Mouse (Mus musculus) neural tube, embryonic 15.5 days (tissue): ENCODE results near the gene Hs6st2. TPM values are rescaled to one million over a fixed set of nuclear protein-coding genes. Genes with fewer than 3 reads are reported as not detected.

Experiments
- ATAC-seq: fragments of 200-750 bp; cut with Nextera tagmentation; 2 replicates; pipeline ENCODE4 v1.8.0; 2017; ENCODE audit warnings: mild to moderate bottlenecking, moderate TSS enrichment, moderate library complexity; ENCODE audit not compliant: low FRiP score
- H3K27ac ChIP-seq: fragments of 300-500 bp; sonication (generic); replicated peaks from 2 replicates; pipeline ENCODE4 v1.5.1; 2015; ENCODE audit warnings: mild to moderate bottlenecking, inconsistent platforms
- H3K27me3 ChIP-seq: fragments of 300-500 bp; sonication (generic); replicated peaks from 2 replicates; pipeline ENCODE4 v1.6.1; 2015; ENCODE audit warnings: inconsistent platforms
- H3K36me3 ChIP-seq: fragments of 300-500 bp; sonication (generic); 2 replicates; pipeline ENCODE4 v1.6.1; 2015; ENCODE audit warnings: inconsistent platforms
- H3K4me1 ChIP-seq: fragments of 300-500 bp; sonication (generic); 2 replicates; pipeline ENCODE4 v1.6.1; 2015; ENCODE audit warnings: inconsistent platforms
- H3K4me2 ChIP-seq: fragments of 300-500 bp; sonication (generic); 2 replicates; pipeline ENCODE4 v1.6.1; 2015; ENCODE audit warnings: inconsistent platforms, mild to moderate bottlenecking, moderate library complexity
- H3K4me3 ChIP-seq: fragments of 300-500 bp; sonication (generic); replicated peaks from 2 replicates; pipeline ENCODE4 v1.5.1; 2015; ENCODE audit warnings: mild to moderate bottlenecking, inconsistent platforms
- H3K9ac ChIP-seq: fragments of 300-500 bp; sonication (generic); replicated peaks from 2 replicates; pipeline ENCODE4 v1.6.1; 2015; ENCODE audit warnings: mild to moderate bottlenecking, inconsistent platforms
- H3K9me3 ChIP-seq: fragments of 300-500 bp; sonication (generic); replicated peaks from 2 replicates; pipeline ENCODE4 v1.6.1; 2016; ENCODE audit warnings: inconsistent platforms
- WGBS: fragments of 180-500 bp; shearing (Covaris S2); methylation state at CpG from one replicate; pipeline ENCODE4 v1.1.7; 2015; ENCODE audit warnings: mixed read lengths; 5-methylcytosine and 5-hydroxymethylcytosine counted together
- polyA plus RNA-seq: library from polyadenylated mRNA; unstranded; fragments of >200 nt; fragmentation: Nextera tagmentation; extraction: Ambion mirVana; gene quantifications from 2 replicates; pipeline ENCODE4 v1.2.1, GENCODE M21; 2015

Hs6st2 gene
- 33.8 and 38.4 TPM in 2 replicates for polyA plus RNA-seq

- Histone ChIP-seq H3K9ac (peak within 1 kb of the TSS; percentile 52), H3K27me3 (peaks cover 7% of the 10 kb centered on the region; the same call in 1 of the 2 replicates), H3K4me2 (peak within 1 kb of the TSS; percentile 80), H3K4me3 (peak within 1 kb of the TSS; percentile 53), H3K9me3 (no peaks in the 10 kb centered on the region), H3K4me1 (no peaks in the 10 kb centered on the region; the same call in 1 of the 2 replicates), H3K27ac (peak within 1 kb of the TSS; percentile 71), H3K36me3 (no peaks in the 10 kb centered on the region)
- no peak for ATAC-seq
- WGBS: 38% methylated on average over 5 of the region's 5 CpGs
Observed at GRCm38 (mm10) chrX:51681756-51682155, at the start of gene Hs6st2. Gene Hs6st2 (minus strand): TSS chrX:51681856.

- 71% methylated on average over 8 of the region's 8 CpGs for WGBS
- ATAC-seq: no peak
- Histone ChIP-seq H3K4me1 (no peaks in the 10 kb centered on the region), H3K36me3 (no peaks in the 10 kb centered on the region), H3K9ac (no peak overlapping the region), H3K4me3 (no peak overlapping the region), H3K27ac (no peak overlapping the region), H3K27me3 (no peaks in the 10 kb centered on the region), H3K9me3 (no peaks in the 10 kb centered on the region), H3K4me2 (no peak overlapping the region)
Observed at GRCm38 (mm10) chrX:51714086-51714745, 32.6 kb upstream of the Hs6st2 start.

- no peak overlapping the region for H3K9ac ChIP-seq
- no peak for ATAC-seq
- H3K4me1 ChIP-seq: no peaks in the 10 kb centered on the region
- no peak overlapping the region for H3K4me3 ChIP-seq
- H3K4me2 ChIP-seq: no peak overlapping the region
- H3K27ac ChIP-seq: no peak overlapping the region
- H3K36me3 ChIP-seq: no peaks in the 10 kb centered on the region
- 95% methylated on average over 1 of the region's 1 CpGs for WGBS
- H3K9me3 ChIP-seq: no peaks in the 10 kb centered on the region
- H3K27me3 ChIP-seq: no peaks in the 10 kb centered on the region
Observed at GRCm38 (mm10) chrX:51712996-51713395, 31.3 kb upstream of the Hs6st2 start.

- no peak overlapping the region for H3K4me3 ChIP-seq
- no peak overlapping the region for H3K4me2 ChIP-seq
- H3K9ac ChIP-seq: no peak overlapping the region
- 66% methylated on average over 4 of the region's 4 CpGs for WGBS
- H3K36me3 ChIP-seq: no peaks in the 10 kb centered on the region
- H3K9me3 ChIP-seq: no peaks in the 10 kb centered on the region
- no peak for ATAC-seq
- no peaks in the 10 kb centered on the region for H3K27me3 ChIP-seq
- no peak overlapping the region for H3K27ac ChIP-seq
- no peaks in the 10 kb centered on the region for H3K4me1 ChIP-seq
Observed at GRCm38 (mm10) chrX:51702823-51703222, 21.2 kb upstream of the Hs6st2 start.

- Histone ChIP-seq H3K27me3 (no peaks in the 10 kb centered on the region), H3K9me3 (no peaks in the 10 kb centered on the region), H3K9ac (no peak overlapping the region), H3K36me3 (no peaks in the 10 kb centered on the region), H3K27ac (no peak overlapping the region), H3K4me3 (no peak overlapping the region), H3K4me1 (no peaks in the 10 kb centered on the region), H3K4me2 (no peak overlapping the region)
- no peak for ATAC-seq
- 54% methylated on average over 4 of the region's 4 CpGs for WGBS
Observed at GRCm38 (mm10) chrX:51699079-51699478, 17.4 kb upstream of the Hs6st2 start.

GRCm38 (mm10) chrX:51686048-51686949 is 4.6 kb upstream of the Hs6st2 start:
- no peak overlapping the region for H3K9ac ChIP-seq
- H3K4me2 ChIP-seq: no peak overlapping the region
- 85% methylated on average over 6 of the region's 6 CpGs for WGBS
- H3K4me1 ChIP-seq: no peaks in the 10 kb centered on the region; the same call in 1 of the 2 replicates
- H3K27ac ChIP-seq: no peak overlapping the region
- peaks cover 7% of the 10 kb centered on the region; the same call in 1 of the 2 replicates for H3K27me3 ChIP-seq
- H3K4me3 ChIP-seq: no peak overlapping the region
- no peaks in the 10 kb centered on the region for H3K9me3 ChIP-seq
- no peaks in the 10 kb centered on the region for H3K36me3 ChIP-seq
- ATAC-seq: no peak

DNA sequence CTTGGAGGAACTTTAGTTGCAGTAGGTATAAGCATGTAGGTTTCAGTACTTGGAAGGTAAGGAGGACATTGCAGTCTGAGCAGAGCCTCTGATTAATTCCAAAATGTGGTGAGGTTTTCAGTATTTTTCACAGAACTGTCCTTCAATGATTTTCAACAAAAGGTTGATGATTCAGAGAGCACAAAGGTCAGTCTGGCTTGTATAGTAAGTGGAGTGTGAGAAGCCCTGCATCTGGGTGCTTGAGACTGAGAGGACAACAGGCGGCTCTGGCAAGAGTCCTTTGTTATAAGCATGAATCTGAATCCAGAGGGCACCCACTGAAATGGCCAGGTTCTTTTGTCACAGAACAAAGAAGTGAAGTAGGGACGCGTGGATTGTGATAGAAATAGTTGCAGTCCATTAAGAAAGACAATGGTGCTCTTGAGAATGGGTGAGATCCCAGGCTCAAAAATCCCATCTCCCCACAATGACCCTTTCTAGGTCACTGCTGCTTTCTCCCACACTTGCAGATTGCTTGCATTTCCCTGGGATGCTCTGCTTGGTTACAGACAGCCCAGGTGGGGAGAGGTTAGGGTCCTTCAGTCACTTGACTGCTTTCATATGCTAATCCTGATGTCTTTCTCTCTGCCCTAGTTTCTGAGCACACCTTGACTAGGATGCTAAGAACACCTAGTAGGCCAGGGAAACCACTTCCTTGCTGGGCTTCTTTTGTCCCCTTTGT is 2.8 kb upstream of the Hs6st2 start:
- peaks cover 7% of the 10 kb centered on the region; the same call in 1 of the 2 replicates for H3K27me3 ChIP-seq
- H3K9ac ChIP-seq: no peak overlapping the region
- H3K27ac ChIP-seq: no peak overlapping the region
- 33% methylated on average over 3 of the region's 3 CpGs for WGBS
- no peaks in the 10 kb centered on the region for H3K9me3 ChIP-seq
- H3K4me1 ChIP-seq: no peaks in the 10 kb centered on the region; the same call in 1 of the 2 replicates
- H3K36me3 ChIP-seq: no peaks in the 10 kb centered on the region
- no peak for ATAC-seq
- no peak overlapping the region for H3K4me3 ChIP-seq
- H3K4me2 ChIP-seq: no peak overlapping the region

- Histone ChIP-seq H3K4me2 (peak overlapping the region; percentile 80), H3K36me3 (no peaks in the 10 kb centered on the region), H3K9ac (peak overlapping the region; percentile 52), H3K9me3 (no peaks in the 10 kb centered on the region), H3K27ac (peak overlapping the region; percentile 71), H3K27me3 (peaks cover 7% of the 10 kb centered on the region; the same call in 1 of the 2 replicates), H3K4me1 (no peaks in the 10 kb centered on the region; the same call in 1 of the 2 replicates), H3K4me3 (peak overlapping the region; percentile 53)
- WGBS: 18% methylated on average over 41 of the region's 43 CpGs
- ATAC-seq: peak; percentile 76
Observed at GRCm38 (mm10) chrX:51681170-51681667, 437 bp downstream of the Hs6st2 start.

GRCm38 (mm10) chrX:51680428-51681169 is 1.1 kb downstream of the Hs6st2 start:
- no peaks in the 10 kb centered on the region; the same call in 1 of the 2 replicates for H3K4me1 ChIP-seq
- H3K36me3 ChIP-seq: no peaks in the 10 kb centered on the region
- H3K4me3 ChIP-seq: peak overlapping the region; percentile 53
- H3K9me3 ChIP-seq: no peaks in the 10 kb centered on the region
- WGBS: 27% methylated on average over 62 of the region's 70 CpGs
- H3K27ac ChIP-seq: peak overlapping the region; percentile 71
- peak overlapping the region; percentile 80 for H3K4me2 ChIP-seq
- peak overlapping the region; percentile 52 for H3K9ac ChIP-seq
- H3K27me3 ChIP-seq: peaks cover 7% of the 10 kb centered on the region; the same call in 1 of the 2 replicates
- peak; percentile 89 for ATAC-seq

DNA sequence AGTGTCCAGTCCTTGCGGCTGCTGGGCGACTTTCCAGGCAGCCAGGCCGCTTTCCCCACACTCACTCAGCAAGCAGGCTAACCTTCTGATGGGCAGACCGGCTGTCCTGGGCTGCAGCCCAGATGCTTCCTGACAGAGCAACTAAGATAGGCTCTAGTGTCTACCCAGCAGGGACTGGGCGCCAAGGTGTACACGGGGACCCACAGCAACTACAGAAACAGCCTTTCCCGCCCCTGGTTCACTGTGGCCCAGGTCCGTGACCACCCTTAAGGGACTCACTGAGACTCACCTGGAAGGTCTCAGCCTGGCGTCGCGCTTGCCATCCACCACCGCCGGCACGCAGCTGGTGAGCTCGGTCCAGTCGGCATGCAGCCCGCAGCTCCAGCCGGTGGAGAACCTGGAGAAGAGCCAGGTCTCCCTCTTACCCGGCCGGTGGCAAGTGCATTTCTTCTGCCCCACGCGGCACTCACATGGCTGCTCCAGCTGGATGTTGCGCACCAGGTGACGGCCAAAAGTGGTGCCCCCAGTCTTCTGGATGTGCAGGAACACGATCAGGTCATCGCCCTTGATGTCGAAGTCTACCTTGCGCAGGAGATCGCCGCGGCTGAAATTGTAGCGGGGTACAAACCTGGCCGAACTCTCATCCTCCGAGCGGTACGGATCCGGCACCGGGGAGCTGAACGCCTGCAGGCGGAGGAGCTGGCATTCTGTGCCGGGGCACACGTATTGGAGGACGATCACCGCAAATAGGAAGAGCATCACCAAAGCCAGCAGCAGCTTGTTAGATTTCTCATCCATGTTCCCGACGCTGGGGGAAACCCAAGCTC is 1.8 kb downstream of the Hs6st2 start:
- ATAC-seq: peak; percentile 59
- peak overlapping the region; percentile 71 for H3K27ac ChIP-seq
- WGBS: 17% methylated on average over 45 of the region's 46 CpGs

More for the DNA sequence above, 1.8 kb downstream of the Hs6st2 start:
- peak overlapping the region; percentile 52 for H3K9ac ChIP-seq
- H3K4me2 ChIP-seq: peak overlapping the region; percentile 80
- peaks cover 7% of the 10 kb centered on the region; the same call in 1 of the 2 replicates for H3K27me3 ChIP-seq
- H3K36me3 ChIP-seq: no peaks in the 10 kb centered on the region
- H3K4me3 ChIP-seq: peak overlapping the region; percentile 53
- H3K4me1 ChIP-seq: no peaks in the 10 kb centered on the region; the same call in 1 of the 2 replicates
- no peaks in the 10 kb centered on the region for H3K9me3 ChIP-seq
